ENCODE assay signal across 8 mouse cellular contexts in genomic region chr1:38450677-38451076, GRCm38 (mm10).
DNase-seq lines count a peak whose midpoint lies in the region; ATAC-seq and TF ChIP-seq lines count a peak whose summit lies in the region.

No protein-coding gene starts in this region.

- DNase-seq in kidney, postnatal 14 days = peak; percentile 5
- no peak for DNase-seq in kidney, adult 8-10 months
- peak; percentile 45 for DNase-seq in heart, postnatal 0 days (ENCODE audit: low spot score)
- peak; percentile 29 to 64 for DNase-seq in left cerebral cortex, adult 2 months (ENCODE audit: extremely low spot score in 1 of 2, low spot score in 2 of 2)
- DNase-seq in right cerebral cortex, postnatal 25 days = peak; percentile 56
- no peak for DNase-seq in spleen, postnatal 10 days (ENCODE audit: low spot score in 2 of 2)

- no peak overlapping the region for H3K4me2 ChIP-seq in forebrain, embryonic 12.5 days
- no peak overlapping the region for H3K4me2 ChIP-seq in heart, postnatal 0 days (ENCODE audit: low read depth, low read length)
- no peak overlapping the region for H3K4me2 ChIP-seq in intestine, embryonic 16.5 days (ENCODE audit: low read depth, low read length)

- H3K4me3 ChIP-seq in forebrain, embryonic 12.5 days (replicated peaks) = no peak overlapping the region
- no peak overlapping the region for H3K4me3 ChIP-seq in heart, postnatal 0 days (ENCODE audit: low read depth, low read length)
- no peak overlapping the region for H3K4me3 ChIP-seq in left cerebral cortex, adult 2 months
- no peak overlapping the region for H3K4me3 ChIP-seq in intestine, embryonic 16.5 days (ENCODE audit: low read length)

- no peaks in the 10 kb centered on the region for H3K9me3 ChIP-seq in forebrain, embryonic 12.5 days
- no peaks in the 10 kb centered on the region for H3K9me3 ChIP-seq in heart, postnatal 0 days (replicated peaks; ENCODE audit: control insufficient read depth, low read length)
- H3K9me3 ChIP-seq in intestine, embryonic 16.5 days (ENCODE audit: control insufficient read depth, low read length) = no peaks in the 10 kb centered on the region

- H3K9ac ChIP-seq in forebrain, embryonic 12.5 days = no peak overlapping the region
- H3K9ac ChIP-seq in heart, postnatal 0 days (replicated peaks; ENCODE audit: low read depth, low read length) = no peak overlapping the region
- no peak overlapping the region for H3K9ac ChIP-seq in intestine, embryonic 16.5 days (ENCODE audit: low read depth, low read length)

- 0 out of 2 replicates have a peak overlapping the region, but pooled peaks have one; percentile 19 for H3K27ac ChIP-seq in forebrain, embryonic 12.5 days
- H3K27ac ChIP-seq in heart, postnatal 0 days (ENCODE audit: low read depth) = no peak overlapping the region
- H3K27ac ChIP-seq in left cerebral cortex, adult 2 months = peak overlapping the region; percentile 9
- H3K27ac ChIP-seq in intestine, embryonic 16.5 days (ENCODE audit: low read length) = no peak overlapping the region

- H3K27me3 ChIP-seq in forebrain, embryonic 12.5 days = no peaks in the 10 kb centered on the region
- H3K27me3 ChIP-seq in heart, postnatal 0 days (ENCODE audit: control insufficient read depth, insufficient read depth, low read length) = no peaks in the 10 kb centered on the region
- no peaks in the 10 kb centered on the region for H3K27me3 ChIP-seq in intestine, embryonic 16.5 days (replicated peaks; ENCODE audit: control insufficient read depth, insufficient read depth, low read length)

- no peak; the same call in 1 of the 2 replicates for ATAC-seq in forebrain, embryonic 12.5 days (ENCODE audit: low FRiP score)
- peak; percentile 88 for ATAC-seq in heart, postnatal 0 days (ENCODE audit: insufficient read depth, low read depth)
- ATAC-seq in intestine, embryonic 16.5 days = no peak

- no peak for TF ChIP-seq CTCF in heart, postnatal 0 days (IDR thresholded peaks at IDR 0.05; ENCODE audit: low read depth)
- TF ChIP-seq CTCF in left cerebral cortex, adult 2 months (IDR thresholded peaks at IDR 0.05) = no peak

- 81% methylated on average over 12 of the region's 12 CpGs for WGBS in forebrain, embryonic 12.5 days
- WGBS in heart, postnatal 0 days = 60% methylated on average over 12 of the region's 12 CpGs
- 89% methylated on average over 12 of the region's 12 CpGs for WGBS in intestine, embryonic 16.5 days

- no peak for TF ChIP-seq EP300 in heart, postnatal 0 days (IDR thresholded peaks at IDR 0.05; ENCODE audit: low read depth)

- H3K4me1 ChIP-seq in forebrain, embryonic 12.5 days = peaks cover 25% of the 10 kb centered on the region
- peaks cover 18% of the 10 kb centered on the region for H3K4me1 ChIP-seq in heart, postnatal 0 days (ENCODE audit: control insufficient read depth, insufficient read depth)
- no peaks in the 10 kb centered on the region for H3K4me1 ChIP-seq in intestine, embryonic 16.5 days (ENCODE audit: control insufficient read depth, insufficient read depth, low read length)

- intact Hi-C loops in left cerebral cortex, adult 2 months (cut with DNase I) = no loop called here

- H3K36me3 ChIP-seq in forebrain, embryonic 12.5 days (replicated peaks) = no peaks in the 10 kb centered on the region
- H3K36me3 ChIP-seq in heart, postnatal 0 days (replicated peaks; ENCODE audit: control insufficient read depth, insufficient read depth, low read length) = no peaks in the 10 kb centered on the region
- no peaks in the 10 kb centered on the region for H3K36me3 ChIP-seq in intestine, embryonic 16.5 days (ENCODE audit: control insufficient read depth, insufficient read depth, low read length)

Comparison
In these comparisons a context has a peak if more than half of its experiments do, and no peak if none do; other contexts are left out.
1. DNase-seq: peak in kidney, postnatal 14 days (single experiment), heart, postnatal 0 days (single experiment), left cerebral cortex, adult 2 months (2 of 2) and right cerebral cortex, postnatal 25 days (single experiment); none in kidney, adult 8-10 months (0 of 2) and spleen, postnatal 10 days (0 of 2).
2. H3K27ac ChIP-seq: peak in forebrain, embryonic 12.5 days (single experiment) and left cerebral cortex, adult 2 months (single experiment); none in heart, postnatal 0 days (single experiment) and intestine, embryonic 16.5 days (single experiment).